8 mouse cellular contexts compared by ENCODE assay signal in the genomic region with DNA sequence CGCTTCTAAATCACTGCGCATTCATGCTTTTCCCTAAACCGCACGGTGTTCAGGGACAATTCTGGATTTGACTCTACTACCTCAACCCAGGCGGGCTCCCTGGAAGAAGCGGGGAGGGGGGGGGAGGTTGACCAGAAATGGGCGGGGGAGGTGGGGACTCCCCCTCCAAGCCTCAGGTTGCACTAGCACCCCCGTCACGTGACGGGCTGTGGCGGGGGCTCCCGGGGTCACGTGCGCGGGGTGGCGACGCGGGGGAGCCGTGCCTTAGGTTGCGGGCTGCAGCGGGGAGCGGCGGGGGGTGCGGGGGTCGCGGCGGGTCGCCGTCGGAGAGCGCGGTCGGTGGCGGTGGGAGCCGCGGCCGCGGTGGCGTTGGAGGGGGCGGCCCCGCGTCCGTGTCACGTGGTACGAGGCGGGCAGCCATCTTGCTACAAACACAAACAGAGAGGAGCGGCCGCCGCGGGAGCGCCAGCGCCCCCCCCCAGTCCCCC. TPM values are rescaled to one million over a fixed set of nuclear protein-coding genes. Genes with fewer than 3 reads are reported as not detected.
DNase-seq lines count a peak whose midpoint lies in the region; ATAC-seq and TF ChIP-seq lines count a peak whose summit lies in the region.

No protein-coding gene starts in this region.

- WGBS in heart, embryonic 13.5 days, result 2% methylated on average over 32 of the region's 52 CpGs
- WGBS in kidney, embryonic 16.5 days, result 2% methylated on average over 32 of the region's 52 CpGs
- 3% methylated on average over 27 of the region's 52 CpGs for WGBS in liver, embryonic 14.5 days (ENCODE audit: insufficient replicate concordance)
- 2% methylated on average over 29 of the region's 52 CpGs for WGBS in stomach, embryonic 14.5 days

- peaks cover 12% of the 10 kb centered on the region for H3K36me3 ChIP-seq in heart, embryonic 13.5 days
- no peaks in the 10 kb centered on the region for H3K36me3 ChIP-seq in kidney, embryonic 16.5 days (ENCODE audit: insufficient read depth, low read length)
- no peaks in the 10 kb centered on the region for H3K36me3 ChIP-seq in liver, embryonic 14.5 days (replicated peaks; ENCODE audit: control insufficient read depth, insufficient read depth, low read depth)
- H3K36me3 ChIP-seq in stomach, embryonic 14.5 days (ENCODE audit: control insufficient read depth, insufficient read depth, low read length), result peaks cover 7% of the 10 kb centered on the region; the same call in 1 of the 2 replicates

- H3K4me1 ChIP-seq in heart, embryonic 13.5 days, result peaks cover 42% of the 10 kb centered on the region
- H3K4me1 ChIP-seq in kidney, embryonic 16.5 days (ENCODE audit: insufficient read depth, low read length), result peaks cover 29% of the 10 kb centered on the region
- H3K4me1 ChIP-seq in liver, embryonic 14.5 days (replicated peaks; ENCODE audit: control insufficient read depth in 2 of 2, insufficient read depth in 2 of 2, low read length in 1 of 2), result peaks cover 6 to 7% of the 10 kb centered on the region in 2 experiments; a peak in 3 of 4 replicates
- peaks cover 14% of the 10 kb centered on the region for H3K4me1 ChIP-seq in stomach, embryonic 14.5 days (ENCODE audit: control insufficient read depth, insufficient read depth, low read length)

- peak overlapping the region; percentile 100 for H3K9ac ChIP-seq in heart, embryonic 13.5 days
- H3K9ac ChIP-seq in kidney, embryonic 16.5 days (replicated peaks; ENCODE audit: low read length), result peak overlapping the region; percentile 99
- H3K9ac ChIP-seq in liver, embryonic 14.5 days (replicated peaks), result peak overlapping the region; percentile 93
- peak overlapping the region; percentile 98 for H3K9ac ChIP-seq in stomach, embryonic 14.5 days (replicated peaks; ENCODE audit: low read depth, low read length)

- peak overlapping the region; percentile 88 for H3K4me3 ChIP-seq in heart, embryonic 13.5 days
- H3K4me3 ChIP-seq in kidney, embryonic 16.5 days (ENCODE audit: low read length), result peak overlapping the region; percentile 96
- peak overlapping the region; percentile 63 to 92 for H3K4me3 ChIP-seq in liver, embryonic 14.5 days (ENCODE audit: insufficient read depth in 1 of 2, low read depth in 2 of 2, low read length in 2 of 2)
- peak overlapping the region; percentile 100 for H3K4me3 ChIP-seq in stomach, embryonic 14.5 days (ENCODE audit: low read depth, low read length)

- peak overlapping the region; percentile 93 for H3K4me2 ChIP-seq in heart, embryonic 13.5 days
- H3K4me2 ChIP-seq in kidney, embryonic 16.5 days (replicated peaks; ENCODE audit: low read depth, low read length), result peak overlapping the region; percentile 89
- peak overlapping the region; percentile 69 for H3K4me2 ChIP-seq in liver, embryonic 14.5 days (ENCODE audit: low read depth)
- H3K4me2 ChIP-seq in stomach, embryonic 14.5 days (replicated peaks; ENCODE audit: low read depth, low read length), result peak overlapping the region; percentile 29

- peak; percentile 71 for ATAC-seq in erythroblast, adult 5-6 weeks (replicated peaks; ENCODE audit: low FRiP score, poor library complexity, severe bottlenecking)
- ATAC-seq in heart, embryonic 13.5 days (ENCODE audit: extremely low read depth, insufficient number of reproducible peaks, low FRiP score, low TSS enrichment), result peak; percentile 64
- ATAC-seq in kidney, embryonic 16.5 days (ENCODE audit: low FRiP score, low TSS enrichment), result peak; percentile 70
- ATAC-seq in liver, embryonic 14.5 days (ENCODE audit: insufficient read depth), result peak; percentile 75
- peak; percentile 83 for ATAC-seq in stomach, embryonic 14.5 days (ENCODE audit: insufficient number of reproducible peaks, insufficient read depth, low FRiP score, low read depth)

- no peak for TF ChIP-seq EP300 in liver, embryonic 14.5 days (IDR thresholded peaks at IDR 0.05; ENCODE audit: low read depth)

- peak overlapping the region; percentile 84 for H3K27ac ChIP-seq in heart, embryonic 13.5 days (replicated peaks)
- H3K27ac ChIP-seq in kidney, embryonic 16.5 days (ENCODE audit: low read length), result peak overlapping the region; percentile 79
- H3K27ac ChIP-seq in liver, embryonic 14.5 days, result no peak overlapping the region; the same call in 1 of the 2 replicates
- H3K27ac ChIP-seq in stomach, embryonic 14.5 days (ENCODE audit: low read length), result peak overlapping the region; percentile 80

- no peak for TF ChIP-seq CTCF in liver, embryonic 14.5 days (IDR thresholded peaks at IDR 0.05; ENCODE audit: low read depth)

- peak; percentile 80 to 86 for DNase-seq in B cell, adult 2 months
- peak; percentile 83 to 89 for DNase-seq in adrenal gland, postnatal 36 days
- peak in 2 of 3 experiments; percentile 37 to 40 for DNase-seq in liver, embryonic 14.5 days (ENCODE audit: low read depth in 3 of 3, low spot score in 3 of 3)
- DNase-seq in natural killer cell, adult 2 months (ENCODE audit: low spot score in 2 of 2), result peak; percentile 79 to 84

- H3K27me3 ChIP-seq in heart, embryonic 13.5 days (replicated peaks), result no peaks in the 10 kb centered on the region
- no peaks in the 10 kb centered on the region for H3K27me3 ChIP-seq in kidney, embryonic 16.5 days (ENCODE audit: insufficient read depth, low read length)
- no peaks in the 10 kb centered on the region for H3K27me3 ChIP-seq in liver, embryonic 14.5 days (ENCODE audit: control insufficient read depth, insufficient read depth, low read length)
- no peaks in the 10 kb centered on the region for H3K27me3 ChIP-seq in stomach, embryonic 14.5 days (ENCODE audit: control insufficient read depth, insufficient read depth, low read length)

- no peaks in the 10 kb centered on the region for H3K9me3 ChIP-seq in heart, embryonic 13.5 days
- no peaks in the 10 kb centered on the region for H3K9me3 ChIP-seq in kidney, embryonic 16.5 days (ENCODE audit: low read length)
- H3K9me3 ChIP-seq in liver, embryonic 14.5 days (ENCODE audit: control insufficient read depth, low read length), result no peaks in the 10 kb centered on the region
- no peaks in the 10 kb centered on the region for H3K9me3 ChIP-seq in stomach, embryonic 14.5 days (ENCODE audit: control insufficient read depth, low read depth, low read length)

RNA-seq across cellular contexts. Expression of a gene that starts 7.7 kb away (rescaled TPM):
- total RNA-seq in adrenal gland, postnatal 36 days (2021), result 10 to 100 TPM; 25.6 to 27.0 TPM
- 9.0 TPM in 1 of 2 replicates, not detected in the other for total RNA-seq in erythroblast, adult 5-6 weeks (2015; ENCODE audit: low replicate concordance)
- 4.4 and 7.2 TPM in 2 replicates for total RNA-seq in erythroblast, adult 5-6 weeks (2017; ENCODE audit: low replicate concordance)
- polyA plus RNA-seq in heart, embryonic 13.5 days (2015; fragmentation: Nextera tagmentation; extraction: Ambion mirVana), result 43.6 and 43.9 TPM in 2 replicates
- polyA plus RNA-seq in kidney, embryonic 16.5 days (2015; fragmentation: Nextera tagmentation; extraction: Ambion mirVana), result 51.2 and 53.0 TPM in 2 replicates
- 25.3 and 29.2 TPM in 2 replicates for polyA plus RNA-seq in liver, embryonic 14.5 days (2012; rRNA removed)
- 34.6 and 36.5 TPM in 2 replicates for polyA plus RNA-seq in liver, embryonic 14.5 days (2014; fragmentation: Nextera tagmentation; extraction: Ambion mirVana)
- polyA plus RNA-seq in stomach, embryonic 14.5 days (2014; fragmentation: Nextera tagmentation; extraction: Ambion mirVana), result 51.7 and 56.2 TPM in 2 replicates

RNA-seq across cellular contexts. Expression of a gene that starts 8.3 kb away (rescaled TPM):
- 10 to 100 TPM; 32.0 to 32.8 TPM for total RNA-seq in adrenal gland, postnatal 36 days (2021)
- total RNA-seq in erythroblast, adult 5-6 weeks (2015; ENCODE audit: low replicate concordance), result 5.6 and 6.1 TPM in 2 replicates
- total RNA-seq in erythroblast, adult 5-6 weeks (2017; ENCODE audit: low replicate concordance), result 5.3 and 8.4 TPM in 2 replicates
- polyA plus RNA-seq in heart, embryonic 13.5 days (2015; fragmentation: Nextera tagmentation; extraction: Ambion mirVana), result 8.4 and 8.8 TPM in 2 replicates
- polyA plus RNA-seq in kidney, embryonic 16.5 days (2015; fragmentation: Nextera tagmentation; extraction: Ambion mirVana), result 11.9 and 12.2 TPM in 2 replicates
- polyA plus RNA-seq in liver, embryonic 14.5 days (2012; rRNA removed), result 4.6 and 5.7 TPM in 2 replicates
- polyA plus RNA-seq in liver, embryonic 14.5 days (2014; fragmentation: Nextera tagmentation; extraction: Ambion mirVana), result 2.1 and 2.8 TPM in 2 replicates
- 16.0 and 16.3 TPM in 2 replicates for polyA plus RNA-seq in stomach, embryonic 14.5 days (2014; fragmentation: Nextera tagmentation; extraction: Ambion mirVana)

RNA-seq across cellular contexts. Expression of a gene that starts 23.0 kb away (rescaled TPM):
- not detected for total RNA-seq in adrenal gland, postnatal 36 days (2021)
- total RNA-seq in erythroblast, adult 5-6 weeks (2015; ENCODE audit: low replicate concordance), result not detected in 2 replicates
- total RNA-seq in erythroblast, adult 5-6 weeks (2017; ENCODE audit: low replicate concordance), result not detected in 2 replicates
- not detected in 2 replicates for polyA plus RNA-seq in heart, embryonic 13.5 days (2015; fragmentation: Nextera tagmentation; extraction: Ambion mirVana)
- polyA plus RNA-seq in kidney, embryonic 16.5 days (2015; fragmentation: Nextera tagmentation; extraction: Ambion mirVana), result 0.24 and 0.36 TPM in 2 replicates
- polyA plus RNA-seq in liver, embryonic 14.5 days (2012; rRNA removed), result 0.40 and 0.47 TPM in 2 replicates
- polyA plus RNA-seq in liver, embryonic 14.5 days (2014; fragmentation: Nextera tagmentation; extraction: Ambion mirVana), result 0.62 and 0.85 TPM in 2 replicates
- 0.38 TPM in 1 of 2 replicates, not detected in the other for polyA plus RNA-seq in stomach, embryonic 14.5 days (2014; fragmentation: Nextera tagmentation; extraction: Ambion mirVana)

RNA-seq across cellular contexts. Expression of a gene that starts 23.3 kb away (rescaled TPM):
- total RNA-seq in adrenal gland, postnatal 36 days (2021), result 100 to 1,000 TPM; 544 to 638 TPM
- 77.0 and 113 TPM in 2 replicates for total RNA-seq in erythroblast, adult 5-6 weeks (2015; ENCODE audit: low replicate concordance)
- total RNA-seq in erythroblast, adult 5-6 weeks (2017; ENCODE audit: low replicate concordance), result 94.2 and 96.3 TPM in 2 replicates
- polyA plus RNA-seq in heart, embryonic 13.5 days (2015; fragmentation: Nextera tagmentation; extraction: Ambion mirVana), result 299 and 300 TPM in 2 replicates
- 358 and 388 TPM in 2 replicates for polyA plus RNA-seq in kidney, embryonic 16.5 days (2015; fragmentation: Nextera tagmentation; extraction: Ambion mirVana)
- polyA plus RNA-seq in liver, embryonic 14.5 days (2012; rRNA removed), result 211 and 215 TPM in 2 replicates
- polyA plus RNA-seq in liver, embryonic 14.5 days (2014; fragmentation: Nextera tagmentation; extraction: Ambion mirVana), result 151 and 157 TPM in 2 replicates
- polyA plus RNA-seq in stomach, embryonic 14.5 days (2014; fragmentation: Nextera tagmentation; extraction: Ambion mirVana), result 404 and 443 TPM in 2 replicates

RNA-seq across cellular contexts. Expression of a gene that starts 33.2 kb away (rescaled TPM):
- total RNA-seq in adrenal gland, postnatal 36 days (2021), result under 1 TPM in 1 of 2 experiments, not detected in 1; 0.03 TPM
- not detected in 2 replicates for total RNA-seq in erythroblast, adult 5-6 weeks (2015; ENCODE audit: low replicate concordance)
- not detected in 2 replicates for total RNA-seq in erythroblast, adult 5-6 weeks (2017; ENCODE audit: low replicate concordance)
- polyA plus RNA-seq in heart, embryonic 13.5 days (2015; fragmentation: Nextera tagmentation; extraction: Ambion mirVana), result 0.04 and 0.08 TPM in 2 replicates
- 0.11 and 0.17 TPM in 2 replicates for polyA plus RNA-seq in kidney, embryonic 16.5 days (2015; fragmentation: Nextera tagmentation; extraction: Ambion mirVana)
- polyA plus RNA-seq in liver, embryonic 14.5 days (2012; rRNA removed), result 0.19 and 0.22 TPM in 2 replicates
- polyA plus RNA-seq in liver, embryonic 14.5 days (2014; fragmentation: Nextera tagmentation; extraction: Ambion mirVana), result 0.06 and 0.13 TPM in 2 replicates
- 1.1 and 1.5 TPM in 2 replicates for polyA plus RNA-seq in stomach, embryonic 14.5 days (2014; fragmentation: Nextera tagmentation; extraction: Ambion mirVana)

Comparison
In these comparisons a context has a peak if more than half of its experiments do, and no peak if none do; other contexts are left out.
1. H3K4me2 ChIP-seq: peak in every context shown above with its lines; median percentile 93 in heart, embryonic 13.5 days; 89 in kidney, embryonic 16.5 days; 69 in liver, embryonic 14.5 days; 29 in stomach, embryonic 14.5 days.